In the genomic region with DNA sequence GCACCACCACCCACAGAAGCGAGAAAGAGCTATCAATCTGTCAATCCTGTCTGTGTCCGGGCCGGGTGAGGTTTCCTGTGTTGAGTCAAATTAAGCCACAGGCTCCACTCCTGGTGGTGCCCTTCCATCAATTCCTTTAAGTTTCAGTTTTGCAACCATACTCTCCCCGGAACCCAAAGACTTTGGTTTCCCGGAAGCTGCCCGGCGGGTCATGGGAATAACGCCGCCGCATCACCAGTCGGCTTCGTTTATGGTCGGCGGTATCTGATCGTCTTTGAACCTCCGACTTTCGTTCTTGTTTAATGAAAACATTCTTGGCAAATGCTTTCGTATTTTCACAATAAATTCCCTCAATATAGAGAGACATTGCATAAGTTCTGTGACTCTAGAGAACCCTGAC, we compare ENCODE assay signal across 16 mouse cellular contexts. TPM values are rescaled to one million over a fixed set of nuclear protein-coding genes. Genes with fewer than 3 reads are reported as not detected.
DNase-seq lines count a peak whose midpoint lies in the region; ATAC-seq and TF ChIP-seq lines count a peak whose summit lies in the region.
"Had no signal": no experiment of that assay in that cellular context is flagged by ENCODE, and none has a peak within 500 bp of the region (broad histone marks: within the 10 kb centered on the region; RNA-seq: fewer than 3 reads in every experiment).

No protein-coding gene starts in this region.

- H3K27me3 ChIP-seq in embryonic facial prominence, embryonic 11.5 days (ENCODE audit: control insufficient read depth, insufficient read depth, low read length), result no peaks in the 10 kb centered on the region
- no peaks in the 10 kb centered on the region for H3K27me3 ChIP-seq in thymus, adult 2 months (ENCODE audit: control insufficient read depth, insufficient read depth, low read length)
- H3K27me3 ChIP-seq: forebrain, embryonic 13.5 days had no signal

- no peak overlapping the region for H3K4me3 ChIP-seq in embryonic facial prominence, embryonic 11.5 days (ENCODE audit: low read depth, low read length)
- H3K4me3 ChIP-seq in thymus, adult 2 months (ENCODE audit: control insufficient read depth, insufficient read depth, low read length), result no peak overlapping the region
- H3K4me3 ChIP-seq: forebrain, embryonic 13.5 days; left cerebral cortex, adult 2 months; liver, embryonic 15.5 days; megakaryocyte, embryonic 14.5 days had no signal

- H3K9ac ChIP-seq in embryonic facial prominence, embryonic 11.5 days (replicated peaks; ENCODE audit: low read length), result no peak overlapping the region
- H3K9ac ChIP-seq: forebrain, embryonic 13.5 days; liver, embryonic 15.5 days had no signal

- TF ChIP-seq CTCF in thymus, adult 2 months (IDR thresholded peaks at IDR 0.05; ENCODE audit: borderline replicate concordance, control insufficient read depth, extremely low read depth, insufficient read depth, low read length, poor library complexity), result no peak

- no peaks in the 10 kb centered on the region for H3K36me3 ChIP-seq in embryonic facial prominence, embryonic 11.5 days (replicated peaks; ENCODE audit: control insufficient read depth, insufficient read depth, low read depth, low read length)
- no peaks in the 10 kb centered on the region for H3K36me3 ChIP-seq in thymus, adult 2 months (ENCODE audit: control insufficient read depth, insufficient read depth, low read length)
- H3K36me3 ChIP-seq: liver, embryonic 15.5 days had no signal

- ATAC-seq in embryonic facial prominence, embryonic 11.5 days (replicated peaks; ENCODE audit: insufficient number of reproducible peaks, low FRiP score, low TSS enrichment, low read depth), result no peak
- peak; percentile 55 for ATAC-seq in megakaryocyte, adult 5-6 weeks (ENCODE audit: poor library complexity, severe bottlenecking)
- ATAC-seq: forebrain, embryonic 13.5 days; hindbrain, embryonic 16.5 days had no signal

- no peaks in the 10 kb centered on the region for H3K9me3 ChIP-seq in embryonic facial prominence, embryonic 11.5 days (replicated peaks; ENCODE audit: control insufficient read depth, low read length)
- H3K9me3 ChIP-seq: liver, embryonic 15.5 days had no signal

- intact Hi-C loops in heart, postnatal 10 days (cut with DNase I), result no loop called here

- no peaks in the 10 kb centered on the region for H3K4me1 ChIP-seq in embryonic facial prominence, embryonic 11.5 days (ENCODE audit: control insufficient read depth, insufficient read depth, low read length)
- H3K4me1 ChIP-seq in thymus, adult 2 months (replicated peaks; ENCODE audit: control insufficient read depth, insufficient read depth, low read length), result peaks cover 8% of the 10 kb centered on the region
- H3K4me1 ChIP-seq: forebrain, embryonic 13.5 days had no signal

- no peak overlapping the region for H3K4me2 ChIP-seq in embryonic facial prominence, embryonic 11.5 days (ENCODE audit: low read depth, low read length)
- H3K4me2 ChIP-seq: forebrain, embryonic 13.5 days; liver, embryonic 15.5 days had no signal

- 95% methylated on average over 18 of the region's 18 CpGs for whole genome bisulfite sequencing in embryonic facial prominence, embryonic 11.5 days
- WGBS in thymus, adult 2 months, result 57% methylated on average over 18 of the region's 18 CpGs

- no peak overlapping the region for H3K27ac ChIP-seq in embryonic facial prominence, embryonic 11.5 days (replicated peaks; ENCODE audit: low read depth, low read length)
- no peak overlapping the region for H3K27ac ChIP-seq in thymus, adult 2 months (ENCODE audit: control insufficient read depth, insufficient read depth, low read length)
- H3K27ac ChIP-seq: forebrain, embryonic 13.5 days; left cerebral cortex, adult 2 months; liver, embryonic 15.5 days had no signal

- peak; percentile 29 for DNase-seq in adrenal gland, adult 2 months
- no peak for DNase-seq in adrenal gland, adult (ENCODE audit: inconsistent age in 2 of 2, low spot score in 1 of 2)
- peak; percentile 41 for DNase-seq in CD4-positive helper T cell, adult 2 months (ENCODE audit: low read depth, low spot score)
- DNase-seq in embryonic facial prominence, embryonic 11.5 days (ENCODE audit: low spot score), result peak; percentile 1
- DNase-seq in embryo, embryonic 10 days (ENCODE audit: low spot score), result no peak
- DNase-seq in heart, postnatal 10 days, result no peak
- no peak for DNase-seq in thymus, adult 2 months
- DNase-seq: adrenal gland, postnatal 25 days; embryo, embryonic 11 days; thymus, postnatal 36 days had no signal

- no peak for TF ChIP-seq POLR2A in thymus, adult 2 months (IDR thresholded peaks at IDR 0.05; ENCODE audit: control insufficient read depth, extremely low read depth, insufficient read depth, low read length, poor library complexity)

RNA-seq across cellular contexts. Expression of a gene that starts 30.2 kb away (rescaled TPM):
- total RNA-seq in adrenal gland, adult 2 months (2021), result 10 to 100 TPM; 40.3 to 70.3 TPM
- polyA plus RNA-seq in adrenal gland, adult 2 months (2012; rRNA removed), result 35.2 and 40.2 TPM in 2 replicates
- polyA plus RNA-seq in embryonic facial prominence, embryonic 11.5 days (2014; fragmentation: Nextera tagmentation; extraction: Ambion mirVana), result 2.1 and 2.3 TPM in 2 replicates
- total RNA-seq in megakaryocyte, adult 5-6 weeks (2015), result 2.6 and 3.2 TPM in 2 replicates
- total RNA-seq in megakaryocyte, adult 5-6 weeks (2017), result 3.9 and 5.9 TPM in 2 replicates
- total RNA-seq in heart, postnatal 10 days (2021), result 1 to 10 TPM; 3.7 to 5.8 TPM
- polyA plus RNA-seq in thymus, adult 2 months (2012; rRNA removed), result 15.5 and 19.4 TPM in 2 replicates

Comparison
In these comparisons a context has a peak if more than half of its experiments do, and no peak if none do; other contexts are left out.
1. DNase-seq: peak in adrenal gland, adult 2 months (single experiment), CD4-positive helper T cell, adult 2 months (single experiment) and embryonic facial prominence, embryonic 11.5 days (single experiment); none in adrenal gland, adult (0 of 2), embryo, embryonic 10 days (single experiment), heart, postnatal 10 days (0 of 2) and thymus, adult 2 months (single experiment).
2. RNA of a gene that starts 30.2 kb away (total RNA-seq): 40.3 to 70.3 TPM in adrenal gland, adult 2 months; 3.7 to 5.8 TPM in heart, postnatal 10 days and 2.6 to 5.9 TPM in megakaryocyte, adult 5-6 weeks; every median in the first group is over 4 times any median in the second.